Mouse (Mus musculus): ENCODE measurements around the gene Cnr2.

DNA sequence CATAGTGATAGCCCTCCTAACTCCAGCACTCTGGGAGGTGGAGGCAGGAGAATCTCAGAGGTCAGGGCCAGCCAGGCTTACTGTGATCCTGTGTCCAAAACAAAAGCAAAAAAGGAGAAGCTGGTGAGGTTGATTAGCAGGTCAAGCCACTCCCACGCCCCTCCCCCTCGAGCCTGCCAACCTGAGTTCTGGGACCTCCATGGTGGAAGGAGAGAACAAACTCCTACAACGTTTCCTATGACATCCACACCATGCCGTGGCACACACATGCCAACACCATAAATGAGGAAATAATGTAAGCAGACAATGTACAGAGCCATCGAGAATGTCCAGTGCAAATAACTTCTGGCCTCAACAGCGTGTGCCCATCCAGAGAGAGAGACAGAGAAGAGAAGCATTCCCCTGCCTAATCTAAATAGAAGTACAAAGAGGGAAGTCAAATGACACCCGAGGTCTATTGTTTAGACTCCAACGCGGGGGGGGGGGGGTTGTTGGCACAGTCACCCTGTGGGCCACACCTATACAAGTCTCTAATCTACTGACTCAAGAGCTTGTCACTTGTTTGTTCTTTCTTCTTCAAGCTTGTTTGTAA is 19.1 kb upstream of the Cnr2 start:
- no peak for TF ChIP-seq EP300 (IDR thresholded peaks at IDR 0.05; ENCODE audit: insufficient read depth, low read depth, low read length)
- TF ChIP-seq CTCF (IDR thresholded peaks at IDR 0.05; ENCODE audit: low read depth, low read length) = no peak
- TF ChIP-seq POLR2A (IDR thresholded peaks at IDR 0.05; ENCODE audit: insufficient read depth, low read length) = no peak
